Mouse (Mus musculus) liver, adult 2 months (tissue): ENCODE data around the gene Kif1b.

Experiments
- CTCF ChIP-seq: fragments of 200-500 bp; IDR thresholded peaks from 2 replicates; pipeline ENCODE4 v1.5.1; 2011; ENCODE audit warnings: low read depth, low read length, control low read depth
- POLR2A ChIP-seq: fragments of 200-500 bp; IDR thresholded peaks from 2 replicates; pipeline ENCODE4 v1.6.1; 2011; ENCODE audit warnings: low read length, control low read depth; ENCODE audit not compliant: insufficient read depth; ENCODE audit errors: extremely low read depth

DNA sequence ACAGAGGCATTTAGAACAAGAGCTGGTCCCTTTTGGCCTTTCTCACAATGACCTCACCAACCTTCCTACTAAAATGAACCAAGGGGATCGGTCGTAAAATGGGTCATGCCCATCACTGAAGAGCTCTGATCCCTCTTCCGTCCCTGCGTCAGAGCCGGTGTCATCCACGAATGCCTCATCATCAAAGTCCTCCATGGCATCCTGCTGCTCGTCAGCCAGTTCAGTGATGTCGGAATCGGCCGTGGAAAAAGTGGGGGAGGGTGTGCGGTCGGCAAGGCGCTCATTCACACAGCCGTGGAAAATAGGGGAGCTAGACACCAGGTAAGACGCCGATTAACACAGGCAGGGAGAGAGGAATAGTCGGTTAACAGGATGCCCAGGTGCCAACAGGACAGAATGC, 87.0 kb downstream of the Kif1b start:
- TF ChIP-seq POLR2A (no peak), CTCF (no peak)
